Mouse (Mus musculus) left cerebral cortex, postnatal 25 days (tissue): ENCODE data around the gene Defb36. TPM values are rescaled to one million over a fixed set of nuclear protein-coding genes. Genes with fewer than 3 reads are reported as not detected.
A peak's percentile ranks its signal among the peaks of the same experiment; 100 is the strongest.

Source experiments
- DNase-seq, 2 experiments: peaks; one replicate each; pipeline ENCODE4 v3.0.0; 2022; ENCODE audit warnings: low spot score in 2 of 2, mixed read lengths in 1 of 2
- intact Hi-C: fragments of 180-260 bp; cut with DNase I; formaldehyde crosslinking; loops from one replicate; pipeline ENCODE4 v1.15.1; 2025
- total RNA-seq, 2 experiments: library from RNA; stranded (reverse); gene quantifications; 2 replicates each; pipeline ENCODE4 v1.2.3; 2021

Gene Defb36
- not detected for total RNA-seq

DNA sequence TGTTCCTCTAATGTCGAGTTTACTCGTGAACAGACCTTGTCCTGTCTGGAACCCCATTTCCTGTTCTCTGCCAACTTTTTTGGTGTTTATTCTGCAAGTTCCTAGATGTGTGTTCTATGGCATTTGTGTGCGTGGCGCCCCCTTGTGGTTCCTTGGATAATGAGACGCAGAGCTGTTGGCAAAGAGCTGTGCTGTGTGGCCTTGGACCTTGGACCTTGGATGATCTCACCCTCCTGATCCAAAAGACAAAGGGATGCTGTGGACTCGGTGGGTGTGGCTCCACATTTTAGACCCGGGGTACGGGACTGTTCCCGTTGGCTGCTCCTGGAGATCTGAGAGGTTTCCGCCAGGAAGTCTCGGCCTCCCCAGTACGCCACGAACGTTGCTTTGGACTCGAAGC is at the start of gene Defb36:
Defb36 (plus strand) TSS at position 271 of the 400 bp plus-strand sequence.
- DNase-seq, result peak in 1 of 2 experiments; percentile 16
- intact Hi-C loops, result no loop called here

DNA sequence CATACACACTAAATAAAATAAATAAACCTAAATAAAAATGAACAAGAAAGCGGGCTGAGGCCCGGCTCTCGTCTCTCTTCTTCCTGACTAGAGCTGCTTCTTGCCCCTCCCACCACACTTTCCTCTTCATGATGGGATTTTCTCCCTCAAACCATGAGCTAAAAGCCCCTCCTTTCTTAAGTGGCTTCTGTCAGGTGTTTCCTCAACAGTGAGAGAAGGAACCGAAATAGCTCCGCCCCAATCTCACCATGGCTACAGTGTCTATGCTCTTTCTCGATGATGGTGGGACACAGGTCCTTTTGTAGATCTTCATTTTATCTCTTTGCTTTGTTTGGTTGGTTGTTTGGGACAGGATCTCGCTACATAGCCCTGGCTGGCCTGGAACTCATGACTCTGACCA is 47.5 kb upstream of the Defb36 start:
- intact Hi-C loops, result no loop called here

DNA sequence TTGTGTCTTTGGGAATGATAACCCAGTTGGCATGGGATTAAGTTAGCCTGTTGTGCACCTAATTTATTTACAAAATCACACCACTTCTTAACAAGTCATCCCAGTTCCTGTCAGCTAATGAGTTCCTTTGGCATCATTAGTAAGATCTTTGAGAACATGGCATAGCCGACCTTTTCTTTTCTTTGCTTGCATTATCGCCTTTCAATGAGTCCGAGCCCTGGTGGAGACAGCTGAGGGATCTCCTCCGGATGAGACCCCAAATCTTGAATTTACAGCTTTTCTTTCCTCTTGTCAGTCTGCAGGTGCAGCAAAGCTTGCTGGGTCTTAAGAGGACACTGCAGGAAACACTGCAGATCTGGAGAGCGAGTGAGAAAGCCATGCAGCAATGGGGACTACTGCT is 35.1 kb upstream of the Defb36 start, which contains the start of gene Gm17416:
Gm17416 (plus strand) TSS at position 301 of the 400 bp plus-strand sequence.
- no peak for DNase-seq
- intact Hi-C loops, result no loop called here

More for the DNA sequence above, 47.5 kb upstream of the Defb36 start:
- DNase-seq, result no peak

DNA sequence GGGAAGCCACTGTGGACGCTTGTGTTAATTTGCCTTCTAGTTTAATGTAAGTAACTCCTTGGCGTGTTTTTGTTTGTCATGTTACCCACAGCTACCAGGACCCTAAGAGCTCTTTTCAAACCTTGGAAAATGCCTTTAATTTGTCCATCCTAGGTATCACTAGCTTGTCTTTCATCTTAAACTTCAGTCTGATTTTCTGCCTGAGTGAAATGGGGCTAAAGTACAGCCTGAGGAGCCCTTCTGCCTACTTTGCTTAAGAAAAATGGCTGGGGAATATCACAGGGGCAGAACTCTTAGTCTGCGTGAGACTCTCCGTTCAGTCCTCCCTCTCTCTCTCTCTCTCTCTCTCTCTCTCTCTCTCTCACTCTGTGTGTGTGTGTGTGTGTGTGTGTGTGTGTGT is 34.2 kb upstream of the Defb36 start:
- intact Hi-C loops, result no loop called here
- DNase-seq, result no peak

DNA sequence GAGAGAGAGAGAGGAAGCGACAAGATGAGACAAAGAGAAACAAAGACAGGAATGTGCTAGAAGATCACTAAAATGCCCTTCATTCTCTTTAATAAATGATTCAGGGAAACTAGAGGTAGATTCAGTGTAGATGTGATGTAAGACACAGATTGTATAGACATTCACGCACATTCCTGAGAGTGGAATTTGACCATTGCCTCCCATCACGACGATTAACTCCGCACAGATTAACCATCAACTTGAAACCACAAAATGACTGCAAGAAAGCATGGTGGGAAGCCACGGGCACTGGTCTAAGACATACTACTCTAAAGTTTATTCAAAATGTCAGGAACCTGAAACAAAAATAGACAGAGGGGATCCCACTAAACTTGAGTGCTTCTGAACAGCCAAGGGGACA is 33.8 kb upstream of the Defb36 start:
- intact Hi-C loops, result no loop called here
- DNase-seq, result no peak

DNA sequence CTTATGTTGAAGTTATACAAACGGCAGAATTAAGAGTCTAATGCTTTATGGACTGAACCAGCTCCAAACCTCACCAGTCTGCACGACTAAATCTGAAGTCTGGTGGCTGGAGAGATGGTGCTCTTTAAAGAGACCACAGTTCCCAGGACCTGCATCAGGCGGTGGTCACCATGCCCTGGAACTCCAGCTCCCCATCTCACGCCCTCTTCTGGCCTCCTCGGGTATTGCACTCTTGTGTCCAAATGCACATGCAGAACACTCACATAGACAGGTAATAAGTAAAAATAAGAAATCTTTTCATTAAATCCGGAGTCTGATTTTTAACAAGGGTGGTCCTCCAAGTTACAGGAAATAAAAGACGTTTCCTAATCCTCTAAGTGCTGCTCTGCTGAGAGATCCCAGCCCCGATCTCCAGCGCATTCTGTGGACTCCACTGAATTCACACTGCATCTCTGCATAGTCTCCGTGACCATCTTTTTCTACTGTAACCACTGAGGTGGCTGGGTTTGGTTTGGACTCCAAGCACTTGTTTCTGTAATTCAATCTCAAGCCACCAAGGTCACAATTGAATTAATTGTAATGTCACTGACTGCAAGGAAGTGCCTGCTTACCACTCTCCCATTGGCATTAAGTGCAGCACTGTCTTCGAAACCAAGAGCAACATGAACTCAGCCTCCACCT is 31.9 kb upstream of the Defb36 start, which contains the start of gene Defb21:
Defb21 (plus strand) TSS at position 631 of the 681 bp plus-strand sequence.
- intact Hi-C loops, result no loop called here

DNA sequence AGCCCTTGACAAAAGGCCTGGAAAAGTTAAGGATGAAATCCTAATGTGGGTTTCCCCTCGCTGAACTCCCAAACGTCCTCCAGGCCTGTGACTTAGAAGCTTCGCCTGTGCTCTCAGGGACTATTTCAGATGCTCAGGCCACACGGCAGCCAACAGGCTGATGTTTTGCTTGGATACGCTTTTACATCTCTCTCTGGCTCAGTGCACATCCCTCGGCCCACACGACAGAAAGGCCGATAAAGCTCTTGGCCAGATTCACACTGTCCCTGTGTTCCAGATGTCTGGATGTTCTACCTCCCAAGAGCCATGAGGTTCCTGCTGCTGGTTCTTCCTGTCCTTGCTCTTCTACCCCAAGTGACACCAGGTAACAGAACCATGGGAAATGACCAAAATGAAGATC is 30.6 kb upstream of the Defb36 start:
- intact Hi-C loops, result no loop called here

More for the DNA sequence above, 31.9 kb upstream of the Defb36 start, which contains the start of gene Defb21:
- no peak for DNase-seq

DNA sequence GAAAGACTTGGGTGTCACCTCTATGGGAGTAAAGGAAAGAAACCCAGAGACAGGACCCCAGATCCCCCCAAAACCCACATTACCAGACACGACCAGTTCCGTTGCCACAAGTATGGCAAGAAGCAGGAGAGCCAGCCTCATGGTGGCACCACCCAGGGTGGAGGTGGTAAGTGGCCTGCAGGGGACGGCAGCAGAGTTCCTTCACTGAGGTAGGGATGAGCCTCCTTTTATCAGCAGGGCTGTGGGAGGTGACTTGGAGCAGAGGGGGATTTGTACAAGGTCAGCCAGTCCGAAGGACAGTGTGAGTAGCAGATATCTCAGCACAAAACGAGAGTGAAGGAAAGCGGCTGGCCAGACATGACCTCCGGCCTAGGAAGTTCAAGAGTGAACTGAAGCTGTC is 24.0 kb upstream of the Defb36 start, which contains the start of gene Defb19:
Defb19 (minus strand) TSS at position 206 of the 400 bp plus-strand sequence.
- DNase-seq, result no peak
- intact Hi-C loops, result no loop called here

More for the DNA sequence above, 30.6 kb upstream of the Defb36 start:
- DNase-seq, result no peak

DNA sequence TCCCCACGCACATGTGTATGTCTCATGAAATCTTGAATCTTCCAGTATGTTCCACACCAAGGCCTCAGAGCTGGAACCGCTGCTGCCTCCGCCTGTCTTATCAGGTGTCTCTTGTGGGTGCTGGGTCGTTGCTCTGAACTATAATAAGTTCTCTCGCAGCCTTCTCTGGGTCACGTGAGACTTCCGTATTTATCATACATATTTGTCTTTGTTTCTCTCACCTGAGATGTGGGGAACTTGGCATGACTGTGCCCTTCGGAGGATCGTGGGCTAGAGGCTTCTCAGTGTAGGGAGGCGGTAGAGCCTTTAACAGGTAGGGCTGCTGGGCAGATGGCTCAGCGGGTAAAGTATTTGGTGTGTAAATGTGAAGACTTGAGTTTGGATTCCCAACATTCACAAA is 23.5 kb upstream of the Defb36 start:
- intact Hi-C loops, result no loop called here
- DNase-seq, result no peak

DNA sequence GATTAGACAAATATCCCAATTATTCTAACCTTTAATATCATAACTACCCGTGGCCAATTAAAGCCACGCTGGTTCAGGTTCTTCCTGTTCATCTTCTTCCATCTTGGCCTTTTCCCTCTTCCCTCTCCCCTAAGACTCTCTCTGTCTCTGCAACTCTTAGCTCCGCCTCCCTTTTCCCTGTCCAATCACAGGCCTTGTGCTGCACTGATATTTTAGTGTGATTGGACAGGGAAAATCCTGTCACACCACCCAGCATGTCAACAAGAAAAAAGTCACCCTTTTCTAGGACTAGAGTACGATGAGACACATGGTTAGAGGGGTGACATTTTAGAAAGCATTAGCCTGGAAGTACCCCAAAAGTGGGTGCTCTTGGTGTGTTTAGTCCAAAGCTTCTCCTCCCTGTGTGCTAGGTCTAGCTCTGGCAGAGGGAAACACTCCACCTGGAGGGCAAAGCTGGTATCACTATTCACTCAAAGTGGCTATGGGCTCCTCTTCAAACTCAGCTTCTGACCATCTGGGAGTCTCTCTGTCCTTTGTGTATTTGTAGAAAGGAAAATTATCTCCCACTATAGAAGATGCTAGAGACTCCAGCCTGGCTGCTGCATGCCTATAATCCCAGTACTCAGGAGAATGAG is 17.1 kb upstream of the Defb36 start:
- peak in 1 of 2 experiments; percentile 5 for DNase-seq
- intact Hi-C loops, result no loop called here

DNA sequence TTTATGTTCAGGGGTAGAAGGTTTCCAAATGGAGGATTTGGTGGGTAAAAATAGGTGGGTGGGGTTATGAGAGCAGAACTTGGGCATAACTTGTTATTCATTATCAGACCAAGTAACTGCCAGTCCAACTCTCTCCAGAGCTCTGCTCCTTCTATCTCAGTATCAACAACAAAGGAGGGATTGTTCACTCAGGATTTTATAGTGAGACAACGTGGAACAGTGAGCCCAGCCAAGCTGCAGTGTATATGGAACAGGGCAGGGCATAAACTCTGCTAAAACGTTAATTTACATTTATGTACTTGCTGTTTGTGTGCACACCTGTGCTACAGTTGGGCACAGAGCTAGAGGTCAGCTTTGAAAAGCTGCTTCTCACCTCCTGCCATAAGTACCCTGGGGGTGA is 15.7 kb upstream of the Defb36 start:
- no peak for DNase-seq
- intact Hi-C loops, result no loop called here

DNA sequence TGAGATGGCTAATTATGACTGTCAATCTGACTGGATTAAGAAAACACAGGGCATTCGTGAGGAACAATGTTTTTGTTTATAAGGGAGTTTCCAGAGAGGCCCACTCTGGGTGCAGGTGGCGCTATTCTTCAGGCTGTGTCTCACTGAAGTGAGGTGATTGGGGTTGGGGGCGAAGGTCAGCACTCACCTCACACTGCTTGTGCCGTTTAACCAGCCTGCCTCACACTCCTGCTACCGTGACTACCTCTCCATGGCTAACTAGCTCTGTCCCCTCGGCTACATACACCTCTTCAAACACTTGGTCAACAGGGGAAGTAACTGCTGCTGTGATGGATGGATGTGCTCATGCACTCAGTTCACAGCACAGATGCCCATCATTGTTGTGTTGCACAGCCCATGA is 15.1 kb upstream of the Defb36 start:
- intact Hi-C loops, result no loop called here
- DNase-seq, result no peak

DNA sequence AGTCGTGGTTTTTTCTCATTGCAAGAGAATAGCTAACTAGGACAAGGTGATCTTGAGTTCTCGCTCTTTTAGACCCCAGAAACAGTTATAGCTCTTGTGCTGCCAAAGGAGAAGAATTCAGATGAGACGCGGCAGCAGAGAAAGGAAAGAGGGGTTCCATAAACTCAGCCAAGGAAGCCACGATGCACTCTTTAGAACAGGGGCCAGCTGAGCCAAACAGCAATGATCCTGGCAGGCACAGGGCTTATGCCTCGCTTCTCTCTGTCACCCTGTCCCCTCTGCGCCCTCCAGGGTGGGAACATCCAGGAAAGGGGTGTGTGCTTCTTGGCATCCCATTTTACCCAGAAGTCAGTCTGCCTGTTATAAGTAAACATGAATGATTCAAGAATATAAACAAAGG is 4.8 kb upstream of the Defb36 start, which contains the start of gene Defb45:
Defb45 (minus strand) TSS at position 101 of the 400 bp plus-strand sequence.
- intact Hi-C loops, result no loop called here
- no peak for DNase-seq

DNA sequence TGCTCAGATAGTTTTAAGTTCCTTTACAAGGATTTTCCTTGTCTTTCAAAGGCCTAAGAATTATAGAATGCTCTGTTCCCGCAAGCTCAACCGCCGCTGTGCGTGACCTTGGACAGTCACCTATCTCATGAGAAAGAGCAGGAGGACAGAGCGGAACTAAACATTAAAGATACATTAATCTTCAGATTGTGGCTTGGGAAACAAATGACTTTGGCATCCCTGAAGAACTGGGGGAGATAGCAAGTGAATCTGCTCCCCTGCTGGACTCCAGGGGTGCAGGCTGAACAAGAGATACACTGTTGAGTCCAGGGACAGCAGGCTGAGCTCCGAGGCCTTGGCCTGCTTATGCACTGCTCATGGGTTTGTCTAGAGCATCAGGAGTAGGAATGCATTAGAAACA is 4.1 kb upstream of the Defb36 start:
- intact Hi-C loops, result no loop called here
- no peak for DNase-seq

DNA sequence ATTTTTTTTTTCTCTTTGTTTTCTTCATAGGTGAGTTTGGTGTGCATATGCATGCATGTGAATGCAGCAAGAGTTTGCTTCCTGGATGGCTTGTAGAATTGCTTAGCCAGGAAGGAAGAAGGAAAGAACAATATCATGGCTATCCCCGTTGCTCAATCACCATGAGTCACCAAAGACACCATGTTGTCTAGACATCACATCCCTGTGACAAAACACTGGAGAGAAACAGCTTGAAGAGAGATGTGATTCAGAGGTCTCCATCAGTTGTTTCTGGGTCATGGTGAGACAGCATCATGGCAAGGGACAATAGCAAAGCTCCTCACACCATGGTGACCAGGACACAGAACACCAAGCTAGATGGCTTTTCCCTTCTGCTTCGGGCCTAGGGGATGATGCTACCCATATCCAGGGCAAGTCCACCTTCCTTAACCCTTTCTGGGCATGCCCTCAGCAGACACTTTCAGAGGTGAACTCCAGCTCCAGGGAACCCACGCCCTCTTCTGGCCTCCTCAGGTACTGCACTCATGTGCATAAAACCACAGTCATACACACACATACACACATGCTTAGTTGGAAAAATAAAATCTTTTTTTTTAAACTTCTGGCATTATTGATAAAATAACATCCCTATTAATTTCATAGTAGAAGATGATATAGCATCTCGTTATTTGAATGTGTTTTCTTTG is 2.7 kb upstream of the Defb36 start:
- no peak for DNase-seq
- intact Hi-C loops, result no loop called here

DNA sequence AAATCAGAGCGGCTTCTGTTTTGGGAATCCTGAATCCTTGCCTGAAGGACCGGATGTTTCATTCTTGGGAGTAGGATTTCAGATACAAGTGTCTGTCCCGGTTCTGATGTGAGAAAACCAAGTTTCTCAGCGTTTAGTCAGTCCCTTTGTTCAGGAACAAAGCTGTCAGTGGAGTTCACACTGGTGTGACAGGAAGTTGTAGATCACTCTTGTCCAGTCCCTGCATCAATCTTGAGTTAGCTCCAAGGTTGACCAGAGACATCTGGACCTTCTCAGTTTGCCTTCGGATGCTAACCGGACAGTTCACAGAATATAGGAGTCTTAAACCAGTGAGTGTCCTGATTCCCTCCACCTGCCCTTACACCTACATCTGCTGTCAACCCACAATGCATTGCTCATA is 3.6 kb downstream of the Defb36 start:
- intact Hi-C loops, result no loop called here
- no peak for DNase-seq

DNA sequence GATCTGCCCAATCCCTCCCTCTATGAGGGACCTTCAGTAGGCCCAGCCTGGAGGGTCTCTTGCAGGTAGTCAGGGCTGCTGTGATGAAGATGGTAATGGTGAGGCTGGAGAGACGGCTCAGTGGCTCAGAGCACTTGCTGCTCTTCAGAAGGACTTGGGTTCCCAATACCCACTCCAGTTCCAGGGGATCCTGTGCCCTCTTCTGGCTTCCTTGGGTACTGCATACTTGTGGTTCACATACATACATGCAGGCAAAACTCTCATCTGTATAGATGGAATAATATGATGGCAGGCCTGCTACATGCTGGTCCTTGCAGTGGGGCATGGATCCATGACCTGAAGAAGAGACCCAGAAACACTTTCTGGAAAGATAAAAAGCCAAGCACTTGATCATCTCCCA is 4.6 kb downstream of the Defb36 start:
- no peak for DNase-seq
- intact Hi-C loops, result no loop called here

DNA sequence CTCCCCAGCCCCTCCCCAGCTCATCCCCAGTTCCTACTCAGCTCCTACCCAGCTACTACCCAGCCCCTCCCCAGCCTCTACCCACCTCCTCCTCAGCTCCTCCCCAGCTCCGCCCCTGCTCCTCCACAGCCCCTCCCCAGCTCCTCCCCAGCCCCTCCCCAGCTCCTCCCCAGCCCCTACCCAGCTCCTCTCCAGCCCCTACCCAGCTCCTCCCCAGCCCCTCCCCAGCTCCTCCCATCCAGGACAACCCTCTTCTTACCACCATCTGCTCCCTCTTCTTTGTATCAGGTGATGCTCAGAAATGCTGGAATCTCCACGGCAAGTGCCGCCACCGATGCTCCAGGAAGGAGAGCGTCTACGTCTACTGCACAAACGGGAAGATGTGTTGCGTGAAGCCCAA is 8.1 kb downstream of the Defb36 start:
- intact Hi-C loops, result loop anchor here (10.0 kb wide), 1 partner anchor 153 kb away; no protein-coding TSS in a partner anchor
- DNase-seq, result peak; percentile 10 to 23

DNA sequence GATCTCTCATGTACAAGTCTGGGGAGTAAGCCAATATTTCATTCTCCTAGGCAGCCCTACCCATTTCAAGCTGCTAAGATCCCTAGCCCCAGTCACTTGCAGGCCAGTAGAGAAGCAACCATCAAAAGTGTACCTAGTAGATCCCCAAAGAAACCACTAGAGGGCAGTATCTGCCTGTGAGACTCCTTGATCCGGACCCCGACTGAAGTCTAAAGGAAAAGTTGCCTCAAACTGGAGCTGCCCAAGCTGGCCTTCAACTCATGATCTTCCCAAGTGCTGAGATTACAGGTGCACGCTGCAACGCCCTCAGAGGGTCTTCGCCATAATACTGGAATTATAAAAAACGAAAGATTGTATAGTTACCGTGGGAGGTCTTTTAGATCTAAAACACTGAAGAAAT is 11.4 kb downstream of the Defb36 start:
- peak; percentile 65 to 82 for DNase-seq
- intact Hi-C loops, result loop anchor here (1.0 to 10.0 kb wide), 4 partner anchors 42 to 217 kb away; partner anchors contain the start of gene Bcl2l1

DNA sequence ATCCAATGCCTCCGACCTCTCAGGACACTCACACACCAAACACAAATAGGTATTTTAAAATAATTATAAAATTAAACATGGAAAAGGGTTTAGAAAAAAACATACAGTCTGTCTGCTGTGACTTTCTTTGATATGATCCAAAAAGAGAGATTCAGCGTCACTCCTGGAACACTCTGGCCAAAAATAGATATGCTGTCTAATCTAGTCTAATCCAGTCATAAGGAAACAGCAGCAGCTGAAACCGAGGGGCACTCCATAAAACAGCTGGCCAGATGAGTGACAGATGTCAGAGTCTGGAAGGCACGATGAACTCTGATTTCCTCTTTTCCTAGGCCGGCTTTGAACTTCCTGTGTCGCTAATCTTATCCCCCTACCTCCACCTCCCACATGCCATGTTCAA is 12.3 kb downstream of the Defb36 start:
- DNase-seq, result no peak
- intact Hi-C loops, result loop anchor here (5.0 to 10.0 kb wide), 2 partner anchors 148 to 216 kb away; partner anchors contain the start of gene Bcl2l1
